Mouse (Mus musculus) heart, postnatal 10 days (tissue): ENCODE measurements around the gene Gm37240. TPM values are rescaled to one million over a fixed set of nuclear protein-coding genes. Genes with fewer than 3 reads are reported as not detected.

ENCODE experiments used
- DNase-seq, 2 experiments: peaks; one replicate each; pipeline ENCODE4 v3.0.0; 2021
- intact Hi-C: fragments of 180-260 bp; cut with DNase I; formaldehyde crosslinking; loops from one replicate; pipeline ENCODE4 v1.15.1; 2025
- total RNA-seq, 2 experiments: library from RNA; stranded (reverse); gene quantifications; 2 replicates each; pipeline ENCODE4 v1.2.3; 2021

Gm37240 gene
- total RNA-seq, 2 experiments from 2014 or later = 21.2 to 37.3 TPM

GRCm38 (mm10) chr3:85377505-85377904 lies 509.8 kb downstream of the Gm37240 start:
- no peak for DNase-seq
- intact Hi-C loops = no loop called here

DNA sequence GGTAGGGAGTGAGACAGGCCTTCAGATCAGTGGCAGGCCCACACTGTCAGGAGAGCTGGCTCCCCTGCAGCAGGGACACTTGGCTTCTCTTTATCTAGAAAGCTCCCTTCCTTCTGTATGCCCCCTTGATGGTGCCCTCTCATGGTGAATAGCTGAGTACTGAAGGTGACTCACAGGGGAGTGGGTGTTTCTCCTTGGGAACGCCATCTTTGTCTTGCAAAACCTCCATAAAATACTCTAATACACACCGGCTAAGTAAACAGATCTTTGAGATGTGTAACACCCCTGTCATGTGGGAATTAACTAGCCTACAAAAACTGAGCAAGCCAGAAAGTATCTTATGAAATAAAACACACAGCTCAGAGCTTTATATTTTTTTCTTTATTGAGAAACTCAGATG lies 510.8 kb downstream of the Gm37240 start:
- intact Hi-C loops = no loop called here
- DNase-seq = no peak

DNA sequence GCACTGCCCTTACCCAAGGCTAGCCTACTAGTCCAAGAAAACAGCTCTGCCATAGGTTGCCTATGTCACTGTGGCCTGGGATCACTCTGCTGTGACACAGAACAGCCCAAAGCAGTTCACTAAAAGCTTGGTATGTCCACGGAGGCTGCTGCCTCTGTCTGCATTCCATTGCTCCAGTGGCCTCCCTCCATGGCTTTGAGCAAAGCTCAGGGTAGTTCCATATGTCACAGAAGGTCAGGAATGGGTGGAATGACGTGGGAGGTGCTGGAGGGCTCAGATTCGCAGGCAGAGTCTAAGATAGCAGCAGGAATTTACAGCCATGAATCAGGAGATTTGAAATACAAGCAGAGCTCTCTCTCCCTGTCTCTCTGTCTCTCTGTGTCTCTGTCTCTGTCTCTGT lies 514.3 kb downstream of the Gm37240 start:
- intact Hi-C loops = no loop called here
- DNase-seq = peak; percentile 28 to 35

DNA sequence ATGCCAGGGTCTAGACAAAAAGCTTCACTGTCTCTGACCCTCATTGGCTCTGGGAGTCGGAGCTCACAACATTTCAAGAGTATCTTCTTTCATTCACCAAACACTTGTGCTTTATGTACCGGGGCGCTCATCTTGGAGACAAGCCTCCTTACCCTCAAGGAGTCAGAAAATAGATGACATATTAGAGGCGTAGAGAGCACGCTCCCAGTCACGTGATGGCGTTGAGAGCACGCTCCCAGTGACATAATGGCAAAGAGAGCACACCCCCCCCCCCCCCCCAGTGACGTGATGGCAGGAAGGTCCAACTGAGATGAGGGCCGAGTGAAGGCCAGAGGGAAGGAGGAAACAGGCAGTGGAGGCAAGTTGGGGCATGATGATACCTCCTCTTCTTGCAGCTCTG lies 517.5 kb downstream of the Gm37240 start:
- no peak for DNase-seq
- intact Hi-C loops = loop anchor here (5.0 to 10.0 kb wide), 3 partner anchors 147 to 445 kb away; no protein-coding TSS in a partner anchor

DNA sequence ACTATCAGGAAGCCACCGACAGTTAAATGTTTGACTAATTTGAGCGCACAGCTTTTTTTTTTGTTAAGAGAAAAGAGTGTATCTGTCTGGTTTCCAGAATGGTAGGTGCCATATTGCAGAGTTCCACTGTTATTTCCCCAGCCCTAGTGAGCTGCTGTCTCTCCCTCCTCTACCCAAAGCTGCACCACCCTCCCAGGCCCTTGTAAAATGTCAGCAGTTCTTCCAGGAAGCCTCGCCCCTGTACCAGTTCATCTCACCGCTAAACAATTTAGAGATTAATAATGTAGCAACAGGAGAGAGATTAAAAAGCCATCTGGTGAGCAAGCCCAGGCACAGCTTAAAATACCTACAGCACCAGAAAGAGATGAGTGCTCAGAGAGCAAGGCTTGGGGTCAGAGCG lies 518.2 kb downstream of the Gm37240 start:
- peak; percentile 31 to 58 for DNase-seq
- intact Hi-C loops = loop anchor here (5.0 to 10.0 kb wide), 3 partner anchors 148 to 444 kb away; no protein-coding TSS in a partner anchor

DNA sequence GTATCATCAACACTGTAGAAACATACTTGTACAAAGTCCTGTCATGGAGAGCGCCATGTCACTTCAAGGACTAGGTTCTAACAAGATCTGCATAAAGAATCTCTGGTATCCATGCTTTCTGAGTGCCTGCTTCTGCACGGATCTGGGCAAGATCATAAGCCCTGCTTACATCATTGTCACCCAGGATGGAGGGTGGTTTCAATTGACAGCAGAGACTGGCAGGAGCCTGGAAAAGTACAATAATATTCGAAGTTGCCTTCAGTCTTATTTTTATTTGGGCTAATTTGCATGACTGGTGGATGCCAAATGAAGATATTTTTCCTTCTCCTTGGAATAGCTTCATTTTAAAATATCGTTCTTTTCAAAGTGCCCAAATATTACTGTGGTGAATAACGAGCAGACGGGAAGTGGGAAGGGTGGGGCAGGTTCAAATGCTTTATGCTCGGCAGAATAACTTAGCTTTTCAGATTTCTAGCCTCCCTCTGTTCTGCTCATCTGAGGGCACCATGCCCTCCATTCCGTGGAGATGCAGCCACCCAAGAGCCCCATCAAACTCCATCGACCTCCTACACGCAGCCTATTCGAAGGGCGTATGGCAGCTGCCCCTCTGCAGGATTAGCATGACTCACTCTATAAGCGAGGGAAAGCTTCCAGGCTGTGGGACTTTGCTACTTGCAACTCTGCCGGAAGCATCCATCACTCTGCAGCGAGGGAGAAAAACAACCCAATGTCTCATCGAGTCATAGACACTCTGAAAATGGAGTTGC lies 518.8 kb downstream of the Gm37240 start:
- intact Hi-C loops = loop anchor here (5.0 to 10.0 kb wide), 3 partner anchors 149 to 444 kb away; no protein-coding TSS in a partner anchor
- no peak for DNase-seq

- intact Hi-C loops = loop anchor here (5.0 to 10.0 kb wide), 3 partner anchors 153 to 440 kb away; no protein-coding TSS in a partner anchor
- DNase-seq = no peak
Measured at GRCm38 (mm10) chr3:85364591-85365343, 522.6 kb downstream of the Gm37240 start.

- intact Hi-C loops = loop anchor here (10.0 kb wide), 1 partner anchor 438 kb away; no protein-coding TSS in a partner anchor
- DNase-seq = peak; percentile 46 to 63
Measured at GRCm38 (mm10) chr3:85362883-85363282, 524.4 kb downstream of the Gm37240 start.

DNA sequence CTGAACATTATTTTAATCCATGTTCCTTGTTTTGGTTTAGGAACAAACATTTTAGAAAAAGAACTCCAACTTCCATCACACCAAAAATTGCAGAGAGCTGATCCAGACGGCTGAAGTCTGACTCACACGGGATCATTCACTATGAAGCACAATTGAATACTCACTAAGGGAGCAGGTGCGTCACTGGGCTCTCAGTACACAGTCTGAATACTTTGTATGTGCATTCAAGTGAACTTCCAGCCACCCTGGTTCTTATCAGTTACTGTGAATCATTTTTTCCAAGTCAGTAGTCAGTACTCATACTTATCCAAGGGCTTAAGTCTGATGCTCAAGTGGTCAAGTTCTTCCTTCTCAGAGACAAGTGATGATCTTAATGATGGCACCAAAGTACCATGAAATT lies 530.9 kb downstream of the Gm37240 start:
- intact Hi-C loops = no loop called here

GRCm38 (mm10) chr3:85348021-85348420 lies 539.3 kb downstream of the Gm37240 start:
- no peak for DNase-seq
- intact Hi-C loops = no loop called here

More for the DNA sequence above, 530.9 kb downstream of the Gm37240 start:
- DNase-seq = no peak

- intact Hi-C loops = no loop called here
- peak in 1 of 2 experiments; percentile 12 for DNase-seq
Measured at GRCm38 (mm10) chr3:85341103-85341860, 546.0 kb downstream of the Gm37240 start.

GRCm38 (mm10) chr3:85340491-85340890 lies 546.8 kb downstream of the Gm37240 start:
- intact Hi-C loops = no loop called here
- DNase-seq = no peak

DNA sequence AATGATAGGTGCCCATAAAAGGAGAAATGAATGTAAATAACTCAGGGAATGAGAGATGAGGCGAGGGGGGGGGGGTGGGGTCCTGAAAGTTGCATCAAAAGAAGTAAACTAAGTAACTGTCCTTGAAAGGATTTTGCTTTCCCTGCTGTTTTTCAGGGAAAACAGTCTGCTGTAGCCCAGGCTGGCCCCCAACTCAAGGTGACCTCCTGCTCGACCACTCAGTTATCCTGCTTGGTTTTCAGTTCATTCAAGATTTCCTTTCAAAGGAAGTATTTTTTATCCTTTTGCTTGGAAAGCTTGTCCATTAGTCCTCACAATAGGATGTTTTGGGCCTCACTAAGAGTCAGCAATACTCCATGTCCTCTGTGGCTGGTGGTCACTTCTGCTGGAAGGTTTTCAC lies 547.4 kb downstream of the Gm37240 start:
- DNase-seq = no peak
- intact Hi-C loops = loop anchor here (1.0 to 5.0 kb wide), 2 partner anchors 58 to 178 kb away; no protein-coding TSS in a partner anchor

- DNase-seq = peak; percentile 51 to 67
- intact Hi-C loops = loop anchor here (1.0 to 5.0 kb wide), 2 partner anchors 57 to 179 kb away; no protein-coding TSS in a partner anchor
Measured at GRCm38 (mm10) chr3:85339269-85339820, 548.0 kb downstream of the Gm37240 start.

GRCm38 (mm10) chr3:85338755-85339095 lies 548.6 kb downstream of the Gm37240 start:
- intact Hi-C loops = loop anchor here (1.0 to 5.0 kb wide), 2 partner anchors 56 to 180 kb away; no protein-coding TSS in a partner anchor
- DNase-seq = no peak

- DNase-seq = no peak
- intact Hi-C loops = loop anchor here (5.0 kb wide), 1 partner anchor 56 kb away; no protein-coding TSS in a partner anchor
Measured at GRCm38 (mm10) chr3:85337881-85338754, 549.2 kb downstream of the Gm37240 start.

- intact Hi-C loops = loop anchor here (5.0 kb wide), 1 partner anchor 53 kb away; no protein-coding TSS in a partner anchor
Measured at GRCm38 (mm10) chr3:85335517-85335916, 551.8 kb downstream of the Gm37240 start.

GRCm38 (mm10) chr3:85332276-85332675 lies 555.0 kb downstream of the Gm37240 start:
- intact Hi-C loops = no loop called here
- no peak for DNase-seq

More at GRCm38 (mm10) chr3:85335517-85335916, 551.8 kb downstream of the Gm37240 start:
- no peak for DNase-seq

DNA sequence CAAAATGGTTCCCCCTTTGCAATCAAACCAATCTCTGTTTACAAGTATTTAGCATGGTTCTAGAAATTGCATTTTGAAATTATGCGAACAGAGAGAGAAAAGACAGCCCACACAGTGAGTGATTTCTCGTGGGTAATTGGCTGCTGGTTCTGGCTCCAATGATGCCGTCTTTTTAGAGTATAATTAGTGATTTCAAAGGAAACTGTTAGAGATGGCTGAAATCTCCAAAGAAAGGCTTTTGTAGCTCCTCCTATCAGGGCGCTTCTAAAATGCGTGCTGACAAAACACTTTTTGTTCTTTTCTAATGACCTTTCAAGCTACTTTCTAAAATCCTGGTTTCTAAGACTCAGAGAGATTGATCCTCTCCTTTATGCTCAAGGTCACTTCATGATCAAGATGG lies 569.1 kb downstream of the Gm37240 start:
- no peak for DNase-seq
- intact Hi-C loops = no loop called here
